In genomic region chr17:45686716-45687115, GRCm38 (mm10) we compare ENCODE assay signal across 8 mouse cellular contexts. TPM values are rescaled to one million over a fixed set of nuclear protein-coding genes. Genes with fewer than 3 reads are reported as not detected.
DNase-seq lines count a peak whose midpoint lies in the region; ATAC-seq and TF ChIP-seq lines count a peak whose summit lies in the region.

Gene Tmem63b, minus strand, starts transcription at chr17:45686905.

- H3K4me2 ChIP-seq in midbrain, embryonic 11.5 days: peak within 1 kb of the TSS; percentile 90

- H3K9ac ChIP-seq in midbrain, embryonic 11.5 days (ENCODE audit: low read length): peak within 1 kb of the TSS; percentile 77

- H3K27me3 ChIP-seq in midbrain, embryonic 11.5 days (ENCODE audit: control insufficient read depth, insufficient read depth, low read length): no peaks in the 10 kb centered on the region

- peak; percentile 48 for DNase-seq in thymus, postnatal 14 days
- DNase-seq in thymus, postnatal 4 days: no peak
- DNase-seq in gastrocnemius, postnatal 4 days (ENCODE audit: low spot score in 2 of 2): no peak
- no peak for DNase-seq in large intestine, adult 2 months (ENCODE audit: low read depth, low spot score)
- DNase-seq in midbrain, embryonic 11.5 days (ENCODE audit: low spot score, missing footprints): no peak
- no peak for DNase-seq in spleen, postnatal 36 days (ENCODE audit: low spot score in 2 of 2)
- no peak for DNase-seq in spleen, postnatal 10 days (ENCODE audit: low spot score in 2 of 2)

- no peak for TF ChIP-seq CTCF in bone marrow macrophage, adult 2 months (IDR thresholded peaks at IDR 0.05; ENCODE audit: low read depth, low read length)

- ATAC-seq in midbrain, embryonic 11.5 days (ENCODE audit: low FRiP score): peak; percentile 2; the same call in 1 of the 2 replicates

- H3K36me3 ChIP-seq in midbrain, embryonic 11.5 days (ENCODE audit: control insufficient read depth, insufficient read depth, low read length): no peaks in the 10 kb centered on the region

- H3K4me1 ChIP-seq in bone marrow macrophage, adult 2 months (ENCODE audit: control insufficient read depth, insufficient read depth, low read length): peaks cover 19% of the 10 kb centered on the region
- peaks cover 17% of the 10 kb centered on the region for H3K4me1 ChIP-seq in midbrain, embryonic 11.5 days (ENCODE audit: control insufficient read depth, insufficient read depth, low read length)

- H3K27ac ChIP-seq in bone marrow macrophage, adult 2 months (ENCODE audit: insufficient read depth, low read depth, low read length): peak within 1 kb of the TSS; percentile 26
- H3K27ac ChIP-seq in midbrain, embryonic 11.5 days (ENCODE audit: low read depth, low read length): peak within 1 kb of the TSS; percentile 83

- H3K9me3 ChIP-seq in midbrain, embryonic 11.5 days (ENCODE audit: control insufficient read depth, low read length): no peaks in the 10 kb centered on the region

- H3K4me3 ChIP-seq in bone marrow macrophage, adult 2 months (ENCODE audit: insufficient read depth, low read length): peak within 1 kb of the TSS; percentile 94
- H3K4me3 ChIP-seq in midbrain, embryonic 11.5 days (ENCODE audit: low read depth, low read length): peak within 1 kb of the TSS; percentile 69

- WGBS in large intestine, adult 2 months: 2% methylated on average over 12 of the region's 12 CpGs
- 12% methylated on average over 12 of the region's 12 CpGs for WGBS in midbrain, embryonic 11.5 days

- TF ChIP-seq POLR2A in bone marrow macrophage, adult 2 months (IDR thresholded peaks at IDR 0.05; ENCODE audit: borderline replicate concordance, low read depth, low read length): no peak

RNA-seq across cellular contexts. Expression of gene Tmem63b, which starts in this region (rescaled TPM):
- polyA plus RNA-seq in bone marrow macrophage, adult 2 months (2012; ENCODE audit: insufficient read depth, insufficient read length, missing spikeins): 20.0 and 21.2 TPM in 2 replicates
- total RNA-seq in gastrocnemius, postnatal 4 days (2021): 10 to 100 TPM; 48.6 to 56.4 TPM
- polyA plus RNA-seq in large intestine, adult 2 months (2012; rRNA removed): 44.7 and 62.4 TPM in 2 replicates
- 43.3 and 49.3 TPM in 2 replicates for polyA plus RNA-seq in midbrain, embryonic 11.5 days (2014; fragmentation: Nextera tagmentation; extraction: Ambion mirVana)
